Mouse (Mus musculus) small intestine, adult 2 months (tissue): ENCODE data around the gene Lysmd4. TPM values are rescaled to one million over a fixed set of nuclear protein-coding genes. Genes with fewer than 3 reads are reported as not detected.
A peak's percentile ranks its signal among the peaks of the same experiment; 100 is the strongest.

Source experiments
- H3K27ac ChIP-seq: fragments of 200-500 bp; 2 replicates; pipeline ENCODE4 v1.5.1; 2012; ENCODE audit warnings: low read depth, low read length, control low read depth, inconsistent platforms; ENCODE audit not compliant: insufficient read depth
- H3K27me3 ChIP-seq: fragments of 200-500 bp; 2 replicates; pipeline ENCODE4 v1.6.1; 2012; ENCODE audit warnings: mild to moderate bottlenecking, moderate library complexity, low read length, inconsistent platforms; ENCODE audit not compliant: control insufficient read depth, insufficient read depth
- H3K36me3 ChIP-seq: fragments of 200-500 bp; 2 replicates; pipeline ENCODE4 v1.6.1; 2012; ENCODE audit warnings: mild to moderate bottlenecking, low read length, control low read depth, inconsistent platforms; ENCODE audit not compliant: control insufficient read depth, insufficient read depth
- H3K4me1 ChIP-seq: fragments of 200-500 bp; 2 replicates; pipeline ENCODE4 v1.6.1; 2012; ENCODE audit warnings: low read length, inconsistent platforms, mixed read lengths; ENCODE audit not compliant: control insufficient read depth, insufficient read depth, insufficient read length
- H3K4me3 ChIP-seq: fragments of 200-500 bp; 2 replicates; pipeline ENCODE4 v1.5.1; 2012; ENCODE audit warnings: low read depth, mild to moderate bottlenecking, control low read depth, inconsistent platforms, low read length, moderate library complexity
- CTCF ChIP-seq: fragments of 200-500 bp; IDR thresholded peaks from 2 replicates; pipeline ENCODE4 v1.5.1; 2012; ENCODE audit warnings: low read depth, mild to moderate bottlenecking, control low read depth, inconsistent platforms, low read length, moderate library complexity, mixed read lengths; ENCODE audit not compliant: insufficient replicate concordance, insufficient read length; ENCODE audit errors: extremely low read depth
- POLR2A ChIP-seq: fragments of 200-500 bp; IDR thresholded peaks from 2 replicates; pipeline ENCODE4 v1.6.1; 2012; ENCODE audit warnings: low read depth, mild to moderate bottlenecking, control low read depth, inconsistent platforms, low read length, moderate library complexity
- WGBS: fragments of 180-500 bp; shearing (Covaris S2); methylation state at CpG from one replicate; pipeline ENCODE4 v1.1.7; 2018; 5-methylcytosine and 5-hydroxymethylcytosine counted together
- polyA plus RNA-seq: library from polyadenylated mRNA; depleted of rRNA; stranded (reverse); fragments of >200 nt; gene quantifications from 2 replicates; pipeline ENCODE4 v1.2.3, GENCODE M21; 2012

Lysmd4 gene
- polyA plus RNA-seq, 1 experiment: 13.0 TPM

- 81% methylated on average over 3 of the region's 3 CpGs for WGBS
- no peak overlapping the region for H3K4me3 ChIP-seq
- no peaks in the 10 kb centered on the region for H3K27me3 ChIP-seq
- no peaks in the 10 kb centered on the region for H3K36me3 ChIP-seq
- peaks cover 28% of the 10 kb centered on the region; the same call in 1 of the 2 replicates for H3K4me1 ChIP-seq
- TF ChIP-seq CTCF (peak; percentile 79; the same call in 1 of the 2 replicates), POLR2A (no peak)
- peak overlapping the region; percentile 48; the same call in 1 of the 2 replicates for H3K27ac ChIP-seq
Measured at GRCm38 (mm10) chr7:67217025-67217424, 5.3 kb upstream of the Lysmd4 start.

- no peaks in the 10 kb centered on the region for H3K27me3 ChIP-seq
- 93% methylated on average over 15 of the region's 15 CpGs for WGBS
- H3K4me3 ChIP-seq: no peak overlapping the region
- TF ChIP-seq CTCF (no peak), POLR2A (no peak)
- H3K36me3 ChIP-seq: peaks cover 17% of the 10 kb centered on the region
- peaks cover 7% of the 10 kb centered on the region for H3K4me1 ChIP-seq
- no peak overlapping the region for H3K27ac ChIP-seq
Measured at GRCm38 (mm10) chr7:67225943-67226625, 3.7 kb downstream of the Lysmd4 start.

- Histone ChIP-seq H3K4me3 (no peak overlapping the region), H3K27ac (no peak overlapping the region), H3K36me3 (peaks cover 22% of the 10 kb centered on the region), H3K4me1 (peaks cover 4% of the 10 kb centered on the region), H3K27me3 (no peaks in the 10 kb centered on the region)
- WGBS: 96% methylated on average over 1 of the region's 1 CpGs
- no peak for TF ChIP-seq POLR2A
- no peak for TF ChIP-seq CTCF
Measured at GRCm38 (mm10) chr7:67227538-67227937, 5.2 kb downstream of the Lysmd4 start.

- H3K27me3 ChIP-seq: no peaks in the 10 kb centered on the region
- TF ChIP-seq POLR2A (no peak), CTCF (no peak)
- H3K4me1 ChIP-seq: peaks cover 3% of the 10 kb centered on the region
- H3K36me3 ChIP-seq: peaks cover 26% of the 10 kb centered on the region
- H3K27ac ChIP-seq: no peak overlapping the region
- no peak overlapping the region for H3K4me3 ChIP-seq
- whole genome bisulfite sequencing: 85% methylated on average over 3 of the region's 3 CpGs
Measured at GRCm38 (mm10) chr7:67228390-67228789, 6.0 kb downstream of the Lysmd4 start.

- no peaks in the 10 kb centered on the region; the same call in 1 of the 2 replicates for H3K4me1 ChIP-seq
- TF ChIP-seq POLR2A (no peak), CTCF (peak; percentile 82; the same call in 1 of the 2 replicates)
- H3K36me3 ChIP-seq: peaks cover 26% of the 10 kb centered on the region
- 78% methylated on average over 5 of the region's 5 CpGs for WGBS
- H3K27ac ChIP-seq: no peak overlapping the region
- H3K27me3 ChIP-seq: no peaks in the 10 kb centered on the region
- H3K4me3 ChIP-seq: no peak overlapping the region
Measured at GRCm38 (mm10) chr7:67228891-67229602, 6.7 kb downstream of the Lysmd4 start.

GRCm38 (mm10) chr7:67229701-67230100, 7.4 kb downstream of the Lysmd4 start:
- Histone ChIP-seq H3K4me1 (no peaks in the 10 kb centered on the region; the same call in 1 of the 2 replicates), H3K4me3 (no peak overlapping the region), H3K36me3 (peaks cover 29% of the 10 kb centered on the region), H3K27me3 (no peaks in the 10 kb centered on the region), H3K27ac (no peak overlapping the region; the same call in 1 of the 2 replicates)
- no peak for TF ChIP-seq CTCF
- TF ChIP-seq POLR2A: no peak
- 80% methylated on average over 3 of the region's 3 CpGs for WGBS

- H3K4me1 ChIP-seq: no peaks in the 10 kb centered on the region; the same call in 1 of the 2 replicates
- no peak overlapping the region for H3K4me3 ChIP-seq
- H3K27me3 ChIP-seq: no peaks in the 10 kb centered on the region
- TF ChIP-seq POLR2A (no peak), CTCF (no peak)
- H3K27ac ChIP-seq: no peak overlapping the region
- H3K36me3 ChIP-seq: peaks cover 30% of the 10 kb centered on the region
- 88% methylated on average over 3 of the region's 3 CpGs for WGBS
Measured at GRCm38 (mm10) chr7:67230221-67230620, 7.9 kb downstream of the Lysmd4 start.
